Mouse (Mus musculus) B cell, adult 2 months (primary cell): ENCODE data around the gene Kcnn1.
A peak's percentile ranks its signal among the peaks of the same experiment; 100 is the strongest.
"Not testable (repeated sequence)": the region's sequence is repeated elsewhere in the genome, so short reads cannot be mapped to it uniquely, and the experiment has no call there.

Experiments used
- DNase-seq, 2 experiments: peaks; one replicate each; pipeline ENCODE4 v3.0.0; 2022

Gene Kcnn1

DNA sequence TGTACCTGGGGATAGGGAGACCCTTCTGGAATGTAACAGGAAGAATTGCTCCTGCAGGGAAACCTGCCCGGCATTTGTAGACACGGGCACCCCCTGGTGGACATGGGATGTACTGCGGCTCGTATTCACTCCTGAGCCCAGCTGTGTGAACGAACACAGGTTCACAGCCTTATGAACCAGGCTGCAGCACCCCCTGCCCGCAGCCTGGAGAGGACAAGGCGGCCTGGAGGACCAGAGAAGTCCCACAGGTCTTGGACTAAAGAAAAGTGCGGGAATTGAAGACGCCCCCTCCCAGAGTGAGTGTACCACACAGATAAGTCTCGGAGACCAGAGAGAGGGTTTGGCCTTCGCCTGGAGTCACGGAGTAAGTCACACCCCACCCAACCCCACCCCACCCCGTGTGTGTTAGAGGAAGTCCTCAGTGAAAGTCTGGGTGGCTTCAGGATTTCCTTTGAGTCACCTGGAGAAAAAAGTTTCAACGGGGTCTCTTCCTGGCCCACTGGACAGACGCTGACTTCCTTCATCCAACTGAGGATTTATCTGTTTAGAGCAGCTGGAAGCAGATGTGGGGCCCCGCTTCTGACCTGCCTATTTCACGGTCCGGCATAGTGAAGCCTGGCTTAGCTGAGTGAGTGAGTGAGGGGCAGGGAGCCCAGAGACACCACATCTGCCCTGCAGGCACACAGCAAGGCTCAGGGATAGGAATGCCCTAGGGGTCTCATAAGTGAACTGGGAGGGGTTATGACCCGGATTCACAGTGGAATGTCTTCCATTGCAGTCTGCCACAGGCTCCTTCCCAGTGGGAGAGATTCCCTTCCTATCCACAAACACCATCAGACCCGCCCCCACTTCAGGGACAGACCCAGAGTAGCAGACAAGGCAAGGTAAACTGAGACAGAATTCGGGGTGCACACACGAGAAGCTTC, 21.6 kb downstream of the Kcnn1 start:
- DNase-seq: peak; percentile 92 to 93

DNA sequence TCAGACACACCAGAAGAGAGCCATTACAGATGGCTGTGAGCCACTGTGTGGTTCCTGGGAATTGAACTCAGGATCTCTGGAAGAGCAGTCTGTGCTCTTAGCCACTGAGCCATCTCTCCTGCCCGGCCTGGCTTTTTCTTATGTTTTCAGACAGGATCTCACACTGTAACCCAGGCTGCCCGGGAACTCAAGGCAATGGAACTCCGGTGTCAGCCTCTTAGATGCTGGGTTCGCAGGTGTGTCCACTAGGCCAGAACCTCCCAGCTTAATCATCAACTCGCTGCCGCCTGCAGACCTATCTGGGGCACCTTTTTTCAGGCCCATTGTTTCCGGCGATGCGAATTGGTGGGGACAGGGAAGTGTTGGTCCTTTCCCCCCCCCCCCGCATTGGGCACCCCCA, 22.5 kb downstream of the Kcnn1 start:
- DNase-seq: no peak

DNA sequence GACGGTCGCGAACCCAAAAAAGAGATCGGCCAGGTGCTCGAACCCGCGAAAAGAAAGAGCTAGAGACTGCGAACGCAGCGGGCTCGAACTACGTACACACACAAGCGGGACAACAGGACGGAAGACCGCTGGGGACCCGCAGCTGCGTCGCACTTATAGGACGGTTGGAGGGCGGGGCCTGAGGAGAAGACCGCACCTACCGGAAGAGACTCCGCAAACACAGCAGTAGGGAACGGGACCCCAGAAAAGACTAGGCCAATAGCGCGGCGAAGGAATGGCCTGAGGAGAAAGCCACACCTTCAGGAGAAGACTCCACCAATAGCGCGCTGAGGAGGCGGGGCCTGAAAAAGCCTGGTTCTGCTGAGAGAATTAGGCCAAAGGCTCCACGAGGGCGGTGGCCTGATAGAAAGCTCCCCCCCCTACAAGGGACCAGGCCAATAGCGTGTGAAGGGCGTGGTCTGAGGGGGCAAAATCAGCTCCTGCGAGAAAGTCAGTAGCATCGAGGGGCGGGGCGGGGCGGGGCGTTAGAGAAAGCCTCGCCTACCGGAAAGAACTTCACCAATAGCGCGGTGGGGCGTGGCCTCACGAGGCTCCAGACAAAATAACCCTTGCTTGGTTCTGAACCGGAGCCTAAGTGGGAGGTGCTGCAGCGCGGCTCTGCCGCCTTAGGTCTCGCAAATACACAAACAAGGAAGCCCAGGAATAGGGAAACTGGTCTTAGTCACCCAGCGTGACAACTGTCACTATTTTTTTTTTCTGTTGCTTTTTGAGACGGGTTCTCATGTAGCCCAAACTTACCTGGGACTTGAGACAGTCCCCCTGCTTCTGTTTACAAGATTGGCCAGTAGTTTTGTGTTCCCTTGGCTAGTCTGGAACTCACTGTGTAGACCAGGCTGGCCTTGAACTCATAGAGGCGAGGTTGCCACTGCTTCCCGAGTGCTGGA, 23.4 kb downstream of the Kcnn1 start, which contains the start of gene Arrdc2:
Gene Arrdc2 (minus strand): TSS at position 313 of the 944 bp plus-strand sequence.
- DNase-seq: peak; percentile 96 to 98

DNA sequence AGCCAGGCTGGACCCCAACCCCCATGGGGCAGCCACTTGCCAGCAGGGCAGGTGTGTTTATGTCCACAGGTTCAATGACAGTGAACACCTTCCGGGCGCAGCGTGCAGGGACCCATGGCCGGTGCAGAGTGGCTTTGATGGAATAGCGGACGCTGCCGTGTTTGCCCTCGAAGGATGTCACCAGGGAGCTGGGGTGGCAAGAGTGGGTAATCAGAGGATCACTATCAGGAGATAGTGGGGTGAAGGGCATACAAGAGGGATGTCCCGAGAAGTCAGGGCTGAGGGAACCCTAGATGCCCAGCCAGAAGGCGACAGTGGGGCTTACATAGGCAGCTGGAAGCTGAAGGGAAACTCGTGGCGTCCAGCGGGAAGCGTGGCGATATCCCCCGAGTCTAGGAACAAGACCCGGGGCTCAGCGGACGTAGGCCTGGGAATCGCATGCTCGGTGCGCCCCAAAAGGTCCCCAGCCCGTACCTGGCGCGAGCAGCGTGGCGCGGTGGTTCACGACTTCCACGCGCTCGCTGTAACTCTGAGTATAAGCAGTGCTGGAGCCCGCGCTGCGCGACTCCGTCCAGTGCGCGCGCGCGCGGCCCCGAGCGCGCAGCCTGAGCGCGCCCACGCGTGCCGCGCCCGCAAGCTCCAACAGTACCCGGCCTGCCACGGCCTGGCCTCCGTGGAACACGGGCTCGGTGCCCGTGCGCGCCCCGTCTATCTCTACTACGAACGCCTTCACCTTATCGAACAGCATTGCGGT, 24.2 kb downstream of the Kcnn1 start:
- peak in 1 of 2 experiments; percentile 20 for DNase-seq

DNA sequence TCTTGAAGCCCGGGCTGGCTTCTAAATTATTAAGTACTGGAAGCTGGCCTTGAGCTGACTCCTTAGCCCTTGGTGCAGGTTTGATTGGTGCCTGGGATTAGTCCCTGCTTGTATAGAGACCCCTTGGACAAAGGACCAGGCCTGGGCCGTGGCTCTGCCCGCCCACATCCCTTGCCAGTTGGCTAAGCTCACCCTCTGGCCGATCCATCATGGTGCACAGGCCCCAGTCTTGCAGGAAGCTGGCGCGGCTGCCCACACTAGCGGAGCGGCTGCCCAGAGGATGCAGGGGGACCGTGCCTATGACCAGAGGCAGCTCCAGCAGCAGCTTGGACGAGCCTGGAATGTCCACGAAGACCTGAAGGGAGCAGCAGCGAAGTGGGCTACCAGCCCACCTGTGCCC, 26.4 kb downstream of the Kcnn1 start:
- no peak for DNase-seq

DNA sequence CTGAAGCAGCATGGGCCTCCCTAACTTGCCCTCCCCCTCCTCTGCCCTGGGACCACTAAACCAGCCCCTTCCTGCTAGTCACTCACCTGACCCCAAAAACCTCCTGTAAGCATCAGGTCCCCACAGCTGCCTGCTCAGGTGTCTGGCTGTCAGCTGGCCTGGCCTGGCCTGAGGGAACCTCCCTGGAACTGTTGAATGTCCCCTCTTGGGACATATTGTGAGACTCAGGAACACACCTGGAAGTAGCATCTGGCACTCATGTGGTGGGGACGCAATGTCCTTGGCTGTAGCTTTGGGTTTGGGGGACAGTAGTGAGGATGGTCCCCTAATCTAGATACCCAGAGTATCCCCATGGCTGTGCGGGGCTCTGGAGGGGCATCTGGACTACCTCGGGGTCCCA, 29.0 kb downstream of the Kcnn1 start:
- no peak for DNase-seq

DNA sequence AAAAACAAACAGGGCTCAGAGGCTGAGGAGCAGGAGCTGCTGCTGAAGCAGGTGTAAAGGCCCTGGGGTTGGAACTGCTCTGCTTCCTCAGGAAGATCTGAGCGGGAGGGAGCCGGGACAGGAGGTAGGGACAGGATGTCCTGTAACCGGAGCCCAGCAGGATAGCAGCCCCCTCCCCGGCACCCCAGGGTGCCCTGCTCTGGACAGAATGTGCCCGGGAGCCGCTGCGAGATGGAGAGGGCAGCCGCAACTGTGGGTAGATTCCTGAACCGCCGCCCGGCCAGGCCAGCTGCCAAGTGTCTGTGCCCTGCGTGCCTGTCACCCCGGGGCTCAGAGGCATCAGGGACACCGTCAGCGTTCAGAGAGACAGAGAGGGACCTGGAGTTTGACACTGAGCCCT, 29.5 kb downstream of the Kcnn1 start:
- DNase-seq: no peak

DNA sequence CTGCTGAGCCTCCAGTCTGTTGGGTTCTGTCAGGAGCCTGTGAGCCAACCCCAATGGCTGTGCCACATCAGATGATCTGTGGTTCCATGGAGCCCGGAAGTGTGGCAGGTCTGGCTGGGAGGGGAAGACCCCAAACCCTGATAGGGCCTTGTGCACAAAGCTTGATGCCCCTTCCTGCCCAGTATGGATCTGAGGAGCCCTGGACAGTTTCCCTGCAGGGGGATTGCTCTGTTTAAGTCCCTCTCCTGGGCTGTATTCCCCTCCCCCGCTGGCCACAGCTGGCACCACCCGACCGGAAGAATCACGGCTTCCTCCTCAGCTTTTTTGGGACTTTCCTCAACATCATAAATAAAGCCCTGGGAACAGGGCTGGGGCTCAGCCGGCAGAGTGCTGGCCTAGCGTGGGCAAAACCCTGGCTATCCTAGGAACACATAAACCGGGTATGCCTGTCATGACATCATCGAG, 30.0 kb downstream of the Kcnn1 start:
- DNase-seq: peak; percentile 37 to 44

DNA sequence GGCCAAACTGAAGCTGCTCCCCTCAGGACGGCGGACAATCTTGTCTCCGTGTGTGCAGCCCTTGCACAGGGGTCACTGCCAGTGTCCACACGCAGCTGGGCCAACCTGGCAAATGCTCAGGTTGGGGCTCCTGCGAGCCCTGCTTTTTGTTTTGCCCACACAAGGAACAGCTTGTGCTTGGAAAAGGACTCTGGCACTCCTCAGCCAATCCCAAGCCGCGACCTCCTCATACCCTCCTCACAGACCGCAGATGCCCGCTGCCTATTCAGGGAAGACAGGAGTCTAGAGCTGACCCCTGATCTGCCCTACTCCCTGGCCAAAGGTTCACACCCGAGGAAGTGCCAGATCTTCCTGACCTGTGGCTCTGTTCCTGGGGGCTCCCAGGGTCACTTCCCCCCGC, 30.7 kb downstream of the Kcnn1 start:
- no peak for DNase-seq

DNA sequence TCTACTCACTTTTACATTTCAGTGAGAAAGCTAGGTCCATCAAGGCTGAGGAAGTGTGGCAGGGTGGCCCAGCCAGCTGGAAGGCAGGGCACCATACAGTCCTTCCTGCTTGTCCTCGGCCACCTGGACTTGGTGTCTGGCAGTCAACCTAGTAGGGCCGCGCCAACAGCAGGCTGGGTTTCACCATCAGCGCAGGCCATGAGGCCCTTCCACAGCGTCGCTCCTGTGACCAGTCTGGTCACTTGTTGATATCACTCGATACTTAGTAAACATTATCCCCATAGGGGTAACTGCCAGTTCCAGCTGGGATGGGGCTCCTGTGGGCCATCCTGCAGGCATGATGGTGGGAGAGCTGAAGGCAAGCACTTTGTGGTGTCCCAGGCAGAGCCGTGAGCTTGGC, 31.5 kb downstream of the Kcnn1 start:
- DNase-seq: no peak

DNA sequence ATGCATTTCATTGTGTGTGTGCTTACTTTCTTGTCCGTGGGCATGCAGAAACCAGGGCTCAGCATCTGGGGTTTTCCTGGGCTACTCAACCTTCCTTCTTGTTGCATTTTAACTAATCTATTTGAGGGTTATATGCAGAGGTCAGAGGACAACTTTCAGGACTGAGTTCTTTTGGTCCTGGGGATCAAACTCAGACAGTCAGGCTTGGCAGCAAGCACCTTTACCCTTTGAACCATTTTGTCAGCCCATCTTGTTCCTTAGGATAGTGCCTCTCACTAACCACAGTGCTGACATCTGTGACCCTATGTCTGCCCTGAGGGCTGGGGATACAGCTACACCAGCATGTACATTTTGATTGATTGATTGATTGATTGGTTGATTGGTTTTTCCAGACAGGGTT, 35.3 kb downstream of the Kcnn1 start:
- DNase-seq: no peak

DNA sequence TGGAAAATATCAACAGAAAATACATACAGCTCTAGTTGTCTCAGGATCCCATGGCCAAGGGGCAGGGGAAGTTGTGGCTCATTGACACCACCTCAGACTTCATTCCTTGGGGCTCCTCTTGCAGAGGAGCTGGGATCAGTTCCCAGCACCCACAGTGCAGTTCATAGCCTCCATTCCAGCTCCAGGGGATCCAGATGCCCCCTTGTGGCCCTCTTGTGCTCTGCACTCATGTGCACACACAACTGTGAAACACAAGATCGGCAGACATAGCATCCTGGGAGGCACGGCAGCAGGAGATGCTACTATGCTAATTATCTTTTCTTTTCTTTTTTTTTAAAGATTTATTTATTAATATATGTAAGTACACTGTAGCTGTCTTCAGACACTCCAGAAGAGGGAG, 36.0 kb downstream of the Kcnn1 start:
- no peak for DNase-seq

DNA sequence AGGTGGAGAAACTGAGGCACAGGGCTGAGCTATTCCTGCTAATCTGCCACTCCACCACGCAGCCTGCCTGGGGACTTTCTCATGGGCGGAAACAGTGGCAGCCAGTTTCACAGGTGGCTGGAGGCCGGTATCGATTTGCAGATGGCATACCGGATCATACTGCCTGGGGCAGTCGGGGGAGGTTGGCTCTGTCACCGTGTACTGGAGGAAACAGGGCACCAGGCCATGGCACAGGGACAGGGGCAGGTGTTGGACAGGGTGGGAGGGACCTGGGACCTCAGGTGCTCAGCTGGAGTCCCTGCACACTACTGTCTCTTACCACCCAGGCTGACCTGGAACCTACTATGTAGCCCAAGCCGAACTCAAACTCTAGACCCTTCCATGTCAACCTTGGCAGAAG, 37.2 kb downstream of the Kcnn1 start:
- DNase-seq: no peak

DNA sequence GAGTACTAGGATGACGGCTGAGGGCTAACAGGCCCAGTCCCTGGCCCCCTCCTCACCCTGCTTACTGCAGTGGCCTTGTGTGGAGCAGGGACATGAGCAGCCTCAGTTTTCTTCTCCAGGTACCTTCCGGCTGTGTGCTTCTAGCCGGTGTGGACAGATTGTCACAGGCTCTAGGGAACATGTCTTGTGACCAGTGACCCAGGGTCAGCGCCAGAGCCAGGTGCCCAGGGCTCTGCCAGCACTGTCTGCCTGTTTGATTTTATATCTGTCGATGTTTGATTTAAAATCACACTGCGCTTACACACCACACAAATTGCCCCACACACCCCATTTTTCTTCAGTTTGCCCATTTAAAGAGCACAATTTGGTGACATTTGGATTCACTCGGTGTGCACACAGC, 39.3 kb downstream of the Kcnn1 start:
- DNase-seq: no peak

DNA sequence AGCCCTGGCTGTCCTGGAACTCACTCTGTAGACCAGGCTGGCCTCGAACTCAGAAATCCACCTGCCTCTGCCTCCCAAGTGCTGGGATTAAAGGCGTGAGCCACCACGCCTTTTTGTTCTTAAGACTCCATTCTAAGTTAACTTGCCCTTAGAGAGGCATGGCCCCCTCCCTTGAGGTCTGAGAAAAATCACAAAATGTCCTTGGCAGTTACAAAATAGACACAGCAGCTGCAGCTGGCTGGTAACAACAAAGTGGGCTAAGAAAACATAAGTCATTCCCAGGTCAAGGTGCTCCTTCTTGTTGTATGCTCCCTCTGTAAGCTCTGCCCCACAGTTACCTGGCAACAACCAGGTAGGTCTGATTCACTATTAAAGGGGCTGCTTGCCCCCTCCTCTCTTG, 40.5 kb downstream of the Kcnn1 start:
- DNase-seq: not testable (repeated sequence)

DNA sequence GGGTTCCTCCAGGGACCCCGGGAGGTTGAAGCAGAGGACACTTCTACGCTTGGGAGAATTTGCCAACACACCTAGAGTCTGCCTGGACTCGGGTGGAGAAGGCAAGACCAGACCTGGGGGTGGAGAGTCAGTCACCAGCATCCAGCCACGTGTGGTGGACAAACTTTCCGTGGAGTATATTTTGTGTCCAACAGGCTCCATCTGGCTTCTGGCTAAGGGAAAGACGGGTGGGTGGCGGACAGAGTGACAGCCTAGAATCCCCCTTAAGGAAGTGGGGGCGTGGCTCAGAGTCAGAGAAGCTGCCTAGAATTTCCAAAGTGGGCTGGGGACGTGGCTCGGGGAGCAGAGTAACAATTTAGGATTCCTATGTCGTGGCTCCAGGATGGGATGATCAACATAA, 41.1 kb downstream of the Kcnn1 start:
- DNase-seq: no peak

DNA sequence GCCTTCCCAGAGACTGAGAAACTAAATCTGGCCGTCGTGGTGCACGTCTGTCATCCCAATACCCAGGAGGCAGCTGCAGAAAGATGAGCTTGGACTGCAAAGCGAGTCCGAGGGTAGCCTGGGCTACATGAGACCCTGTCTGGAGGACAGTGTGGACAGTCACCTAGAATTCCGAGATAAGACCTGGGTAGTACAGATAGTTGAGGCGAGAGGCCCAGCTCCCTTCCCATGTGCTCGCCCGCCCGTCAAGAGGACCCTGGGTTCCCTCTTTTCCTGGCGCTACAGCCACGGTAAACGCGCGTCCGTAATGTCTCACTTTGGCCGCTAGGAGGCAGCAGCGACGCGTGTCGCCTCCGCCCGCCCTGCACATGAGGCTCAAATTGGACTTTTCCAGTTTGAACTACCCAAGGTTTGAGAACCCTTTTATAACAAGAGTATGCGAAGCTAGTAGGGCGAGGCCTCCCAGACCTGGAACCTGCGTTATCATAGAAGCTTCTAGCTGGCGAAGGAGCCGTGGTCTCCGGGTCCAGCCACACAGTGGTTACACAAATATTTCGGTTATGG, 41.6 kb downstream of the Kcnn1 start:
- DNase-seq: peak; percentile 77 to 80

DNA sequence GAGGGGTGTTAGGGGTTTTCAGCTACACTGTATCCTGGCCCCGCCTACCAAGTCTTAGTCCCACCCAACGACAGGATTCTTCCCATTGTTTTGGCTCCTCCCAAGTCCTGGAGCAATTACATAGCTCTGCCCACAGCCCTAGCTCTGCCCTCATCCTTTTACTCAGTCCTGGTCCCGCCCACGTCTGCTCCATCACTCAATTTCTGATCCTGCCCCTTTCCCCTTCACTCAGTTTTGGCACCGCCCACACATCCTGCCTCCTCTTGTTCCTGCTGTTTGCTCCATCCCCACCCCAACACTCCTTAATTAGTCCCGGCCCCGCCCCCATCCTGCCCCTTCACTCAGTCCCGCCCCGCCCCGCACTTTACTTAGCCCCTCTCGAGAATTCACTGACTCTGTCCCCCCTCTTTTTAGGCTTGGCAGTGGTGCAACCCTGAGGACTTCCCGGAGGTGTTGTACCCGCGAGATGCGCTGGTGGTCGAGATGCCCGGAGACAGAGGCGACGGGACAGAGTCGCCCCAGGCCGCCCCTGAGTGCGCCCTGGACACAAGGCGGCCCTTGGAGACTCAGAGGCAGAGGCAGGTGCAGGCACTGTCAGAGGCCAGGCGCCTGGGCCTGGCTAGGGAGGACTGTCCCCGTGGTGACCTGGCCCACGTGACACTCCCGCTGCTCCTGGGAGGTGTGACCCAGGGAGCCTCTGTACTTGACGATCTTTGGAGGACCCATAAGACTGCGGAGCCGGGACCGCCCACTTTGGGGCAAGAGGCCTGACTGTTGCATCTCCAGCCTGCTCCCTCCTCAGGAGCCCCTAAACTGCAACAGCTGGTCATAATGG, 42.7 kb downstream of the Kcnn1 start:
- no peak for DNase-seq

DNA sequence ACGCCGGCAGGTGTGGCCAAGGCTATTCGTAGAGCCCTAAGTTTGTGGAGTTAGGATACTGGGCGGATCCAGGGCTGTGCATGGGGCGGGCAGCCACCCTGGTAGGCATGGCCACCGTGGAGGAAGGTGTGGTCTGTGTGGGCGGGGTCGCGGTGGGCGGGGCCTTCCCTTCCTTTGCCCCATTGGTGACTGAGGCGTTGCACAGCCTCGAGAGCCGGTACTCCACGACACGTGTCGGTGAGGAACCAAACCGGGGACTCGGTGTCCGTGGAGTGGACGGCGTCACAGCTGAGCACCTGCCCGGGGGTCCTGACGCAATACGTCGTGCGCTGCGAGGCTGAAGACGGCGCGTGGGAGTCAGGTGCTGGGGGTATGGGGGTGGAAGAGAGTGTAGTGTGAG, 46.4 kb downstream of the Kcnn1 start:
- DNase-seq: peak; percentile 72

DNA sequence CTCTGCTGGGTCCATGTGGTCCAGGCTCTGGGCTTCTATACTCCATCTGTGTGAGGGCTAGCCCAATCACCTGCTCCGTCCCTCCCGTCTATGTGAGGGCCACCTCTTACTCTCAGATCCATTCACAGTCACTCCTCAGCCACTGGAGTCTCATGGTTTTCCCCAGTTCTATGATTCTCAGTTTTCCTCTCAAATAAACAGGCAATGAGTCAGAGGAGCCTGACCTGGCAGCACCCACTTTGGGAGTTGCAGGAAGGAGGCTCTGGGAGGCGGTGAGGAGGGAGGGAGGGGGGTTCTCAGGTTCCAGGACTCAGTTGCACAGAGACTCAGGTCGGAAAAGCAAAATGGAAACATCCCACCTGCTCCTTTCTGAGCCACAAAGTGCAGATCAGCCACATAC, 50.2 kb downstream of the Kcnn1 start:
- DNase-seq: no peak

DNA sequence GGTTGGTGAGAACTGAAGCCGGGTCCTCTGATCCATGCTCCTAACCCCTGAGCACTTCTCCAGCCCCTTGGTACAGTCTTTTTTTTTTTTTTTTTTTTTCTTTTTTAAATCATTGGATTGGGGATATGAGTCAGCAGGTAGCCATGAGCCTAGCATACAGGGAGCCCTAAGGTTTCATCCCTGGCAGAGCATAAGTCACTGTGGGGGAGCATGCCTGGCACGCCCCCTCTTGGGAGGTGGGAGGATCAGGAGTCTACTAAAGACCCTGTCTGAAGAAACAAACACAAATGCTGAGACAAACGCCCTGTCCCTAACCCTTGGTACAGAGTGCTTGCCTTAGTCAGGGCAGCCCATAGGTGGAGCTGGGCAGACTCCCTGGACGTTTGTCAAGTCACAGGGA, 51.0 kb downstream of the Kcnn1 start:
- DNase-seq: no peak
